Mouse (Mus musculus): Measurements from ENCODE around the gene Tnf. TPM values are rescaled to one million over a fixed set of nuclear protein-coding genes. Genes with fewer than 3 reads are reported as not detected.

Tnf gene
- total and polyA plus RNA-seq, 3 experiments, result 18.8 to 25.2 (median 20.8) TPM

- Histone ChIP-seq H3K36me3 (replicated peaks in 1 of 2; ENCODE audit: control insufficient read depth in 1 of 2, insufficient read depth in 1 of 2, low read length in 1 of 2) (peaks cover 0 to 7% of the 10 kb centered on the region in 2 experiments), H3K9ac (ENCODE audit: insufficient read depth, low read depth) (no peak overlapping the region), H3K4me2 (ENCODE audit: insufficient read depth, low read depth, poor library complexity, severe bottlenecking) (no peak overlapping the region), H3K27me3 (replicated peaks) (no peaks in the 10 kb centered on the region), H3K27ac (ENCODE audit: insufficient read depth, low read depth) (no peak overlapping the region), H3K4me1 (ENCODE audit: control insufficient read depth in 1 of 2, insufficient read depth in 2 of 2) (peaks cover 39 to 68% of the 10 kb centered on the region in 2 experiments), H3K79me2 (replicated peaks; ENCODE audit: control insufficient read depth, extremely low read depth, insufficient read depth, poor library complexity, severe bottlenecking) (no peaks in the 10 kb centered on the region), H3K9me3 (replicated peaks; ENCODE audit: low read length) (no peaks in the 10 kb centered on the region), H3K4me3 (replicated peaks in 1 of 3; ENCODE audit: low read depth in 2 of 3, low read length in 2 of 3, poor library complexity in 1 of 3) (no peak overlapping the region)
- dilution Hi-C loops (cut with MboI; ENCODE audit: extremely low pct_ligation_motif_present, extremely low pct_unique_long_range_greater_than_20kb, low sequenced_read_pairs), result no loop called here
- DNase-seq (ENCODE audit: extremely low read depth), result no peak
- in situ Hi-C loops (cut with MboI; ENCODE audit: low pct_ligation_motif_present, low pct_unique_long_range_greater_than_20kb, low sequenced_read_pairs), result no loop called here
- TF ChIP-seq ELF1 (IDR thresholded peaks at IDR 0.05; ENCODE audit: low read depth, low read length) (peak; percentile 12; the same call in 1 of the 2 replicates), TCF12 (IDR thresholded peaks at IDR 0.05; ENCODE audit: low read depth, low read length) (no peak)
Observed at GRCm38 (mm10) chr17:35189186-35189585, 12.6 kb downstream of the Tnf start.

- dilution Hi-C loops (cut with MboI; ENCODE audit: extremely low pct_ligation_motif_present, extremely low pct_unique_long_range_greater_than_20kb, low sequenced_read_pairs), result no loop called here
- Histone ChIP-seq H3K36me3 (replicated peaks in 1 of 2; ENCODE audit: control insufficient read depth in 1 of 2, insufficient read depth in 1 of 2, low read length in 1 of 2) (peaks cover 0 to 11% of the 10 kb centered on the region in 2 experiments), H3K4me3 (replicated peaks in 1 of 3; ENCODE audit: low read depth in 2 of 3, low read length in 2 of 3, poor library complexity in 1 of 3) (peak within 1 kb of the TSS in 1 of 3 experiments; percentile 22), H3K4me1 (ENCODE audit: control insufficient read depth in 1 of 2, insufficient read depth in 2 of 2) (peaks cover 30 to 69% of the 10 kb centered on the region in 2 experiments), H3K79me2 (replicated peaks; ENCODE audit: control insufficient read depth, extremely low read depth, insufficient read depth, poor library complexity, severe bottlenecking) (no peaks in the 10 kb centered on the region), H3K9me3 (replicated peaks; ENCODE audit: low read length) (no peaks in the 10 kb centered on the region), H3K27ac (ENCODE audit: insufficient read depth, low read depth) (peak within 1 kb of the TSS; percentile 71), H3K9ac (ENCODE audit: insufficient read depth, low read depth) (peak within 1 kb of the TSS; percentile 10; the same call in 1 of the 2 replicates), H3K27me3 (replicated peaks) (no peaks in the 10 kb centered on the region), H3K4me2 (ENCODE audit: insufficient read depth, low read depth, poor library complexity, severe bottlenecking) (peak within 1 kb of the TSS; percentile 51)
- no peak for DNase-seq (ENCODE audit: extremely low read depth)
- in situ Hi-C loops (cut with MboI; ENCODE audit: low pct_ligation_motif_present, low pct_unique_long_range_greater_than_20kb, low sequenced_read_pairs), result no loop called here
- TF ChIP-seq SIN3A (IDR thresholded peaks at IDR 0.05; ENCODE audit: low read length) (no peak), MAZ (IDR thresholded peaks at IDR 0.05; ENCODE audit: low read depth, low read length) (no peak), JUN (IDR thresholded peaks at IDR 0.05; ENCODE audit: insufficient read depth, low read depth, low read length) (no peak), BHLHE40 (IDR thresholded peaks at IDR 0.05; ENCODE audit: low read depth, low read length) (peak; percentile 59), ELF1 (IDR thresholded peaks at IDR 0.05; ENCODE audit: low read depth, low read length) (peak; percentile 79), MAX (IDR thresholded peaks at IDR 0.05; ENCODE audit: low read length) (no peak), CTCF (conservative IDR thresholded peaks at IDR 0.05 in 1 of 2, IDR thresholded peaks at IDR 0.05 in 1 of 2; ENCODE audit: low read depth in 2 of 2, low read length in 2 of 2) (no peak), EP300 (IDR thresholded peaks at IDR 0.05; ENCODE audit: low read length) (peak; percentile 25; the same call in 1 of the 2 replicates), HCFC1 (IDR thresholded peaks at IDR 0.05; ENCODE audit: low read depth, low read length) (peak; percentile 69), MYC (IDR thresholded peaks at IDR 0.05; ENCODE audit: low read depth, low read length) (no peak), POLR2A (IDR thresholded peaks at IDR 0.05; ENCODE audit: low read depth, low read length) (peak; percentile 43), TBP (conservative IDR thresholded peaks at IDR 0.05; ENCODE audit: low read depth, low read length) (no peak), NELFE (IDR thresholded peaks at IDR 0.05; ENCODE audit: low read depth, low read length) (no peak), ETS1 (conservative IDR thresholded peaks at IDR 0.05; ENCODE audit: low read depth, low read length) (no peak), MXI1 (IDR thresholded peaks at IDR 0.05; ENCODE audit: low read depth, low read length) (no peak), E2F4 (IDR thresholded peaks at IDR 0.05; ENCODE audit: insufficient replicate concordance, low read depth, low read length) (no peak), IRF4 (IDR thresholded peaks at IDR 0.05; ENCODE audit: low read depth, low read length) (peak; percentile 58; the same call in 1 of the 2 replicates), POLR2AphosphoS2 (IDR thresholded peaks at IDR 0.05; ENCODE audit: low read depth, low read length) (no peak), TCF12 (IDR thresholded peaks at IDR 0.05; ENCODE audit: low read depth, low read length) (0 out of 2 replicates have a peak, but pooled peaks have one; percentile 31), ZKSCAN1 (IDR thresholded peaks at IDR 0.05; ENCODE audit: borderline replicate concordance, low read depth, low read length) (no peak), PAX5 (IDR thresholded peaks at IDR 0.05; ENCODE audit: low read length) (no peak), USF1 (IDR thresholded peaks at IDR 0.05; ENCODE audit: low read depth, low read length) (peak; percentile 49), MEF2A (IDR thresholded peaks at IDR 0.05; ENCODE audit: borderline replicate concordance, low read depth, low read length) (no peak), KAT2A (IDR thresholded peaks at IDR 0.05; ENCODE audit: insufficient replicate concordance, low read length) (no peak), ZC3H11A (IDR thresholded peaks at IDR 0.05; ENCODE audit: low read depth, low read length) (no peak), USF2 (conservative IDR thresholded peaks at IDR 0.05; ENCODE audit: low read depth, low read length) (no peak), ZMIZ1 (IDR thresholded peaks at IDR 0.05; ENCODE audit: low read depth, low read length) (no peak), CHD1 (IDR thresholded peaks at IDR 0.05; ENCODE audit: low read depth, low read length) (no peak), UBTF (IDR thresholded peaks at IDR 0.05; ENCODE audit: low read depth, low read length) (no peak), SMC3 (IDR thresholded peaks at IDR 0.05; ENCODE audit: low read depth, low read length) (no peak), CHD2 (IDR thresholded peaks at IDR 0.05; ENCODE audit: low read length) (no peak), ZNF384 (IDR thresholded peaks at IDR 0.05; ENCODE audit: low read depth, low read length) (peak; percentile 31), RCOR1 (conservative IDR thresholded peaks at IDR 0.05; ENCODE audit: low read depth, low read length) (no peak)
Observed at GRCm38 (mm10) chr17:35187959-35188610, 13.7 kb downstream of the Tnf start, which contains the start of gene Lst1. Gene Lst1 (minus strand): TSS chr17:35188439.

Data from CH12.LX (cell line).